Mouse (Mus musculus): ENCODE results near the gene Tor1b. TPM values are rescaled to one million over a fixed set of nuclear protein-coding genes. Genes with fewer than 3 reads are reported as not detected.

Tor1b gene
- total and polyA plus RNA-seq, 3 experiments = 33.0 to 55.6 (median 36.9) TPM

GRCm38 (mm10) chr2:30981790-30982513 is 29.2 kb downstream of the Tor1b start, which contains the start of the genes BC005624 and Usp20:
BC005624 (minus strand) TSS chr2:30982201.
Usp20 (plus strand) TSS chr2:30982279.
- H3K27ac ChIP-seq (ENCODE audit: control insufficient read depth, low read depth, low read length) = no peak within 1 kb of the TSS
- H3K4me1 ChIP-seq (ENCODE audit: control insufficient read depth in 1 of 2, insufficient read depth in 2 of 2, low read length in 2 of 2) = peaks cover 5 to 23% of the 10 kb centered on the region in 2 experiments
- peaks cover 0 to 17% of the 10 kb centered on the region in 2 experiments; a peak in 2 of 4 replicates for H3K36me3 ChIP-seq (ENCODE audit: control insufficient read depth in 1 of 2, insufficient read depth in 2 of 2, low read length in 2 of 2)
- TF ChIP-seq ELF1 (IDR thresholded peaks at IDR 0.05; ENCODE audit: low read depth, low read length) (peak; percentile 97), TBP (IDR thresholded peaks at IDR 0.05; ENCODE audit: low read depth, low read length) (peak; percentile 6; the same call in 1 of the 2 replicates), RCOR1 (IDR thresholded peaks at IDR 0.05; ENCODE audit: low read depth, low read length) (no peak), ZKSCAN1 (IDR thresholded peaks at IDR 0.05; ENCODE audit: low read depth, low read length) (no peak), CHD2 (IDR thresholded peaks at IDR 0.05; ENCODE audit: low read length) (no peak), KAT2A (conservative IDR thresholded peaks at IDR 0.05; ENCODE audit: low read depth, low read length) (no peak; the same call in 1 of the 2 replicates), UBTF (IDR thresholded peaks at IDR 0.05; ENCODE audit: borderline replicate concordance, insufficient read depth, low read depth, low read length) (no peak), MEF2A (IDR thresholded peaks at IDR 0.05; ENCODE audit: extremely low read depth, insufficient replicate concordance, low read depth, low read length, poor library complexity, severe bottlenecking) (no peak), MAFK (IDR thresholded peaks at IDR 0.05; ENCODE audit: borderline replicate concordance, low read depth, low read length) (no peak), E2F4 (IDR thresholded peaks at IDR 0.05; ENCODE audit: borderline replicate concordance, low read depth, low read length) (no peak), GABPA (IDR thresholded peaks at IDR 0.05; ENCODE audit: low read depth, low read length) (no peak; the same call in 1 of the 2 replicates), CHD1 (IDR thresholded peaks at IDR 0.05; ENCODE audit: low read depth, low read length) (no peak), NRF1 (IDR thresholded peaks at IDR 0.05; ENCODE audit: insufficient read depth, low read depth, low read length, poor library complexity, severe bottlenecking) (peak; percentile 33; the same call in 1 of the 2 replicates), ZMIZ1 (IDR thresholded peaks at IDR 0.05; ENCODE audit: low read depth, low read length) (peak; percentile 55; the same call in 1 of the 2 replicates), MAZ (IDR thresholded peaks at IDR 0.05; ENCODE audit: low read depth, low read length) (peak; percentile 67; the same call in 1 of the 2 replicates), BHLHE40 (IDR thresholded peaks at IDR 0.05; ENCODE audit: borderline replicate concordance, low read depth, low read length) (no peak), MYC (IDR thresholded peaks at IDR 0.05; ENCODE audit: low read depth, low read length) (peak; percentile 72; the same call in 1 of the 2 replicates), USF2 (IDR thresholded peaks at IDR 0.05; ENCODE audit: borderline replicate concordance in 1 of 2, insufficient read depth in 1 of 2, low read depth in 1 of 2, low read length in 2 of 2) (no peak), JUND (IDR thresholded peaks at IDR 0.05; ENCODE audit: low read depth, low read length) (no peak), CTCF (IDR thresholded peaks at IDR 0.05 in 2 of 3, conservative IDR thresholded peaks at IDR 0.05 in 1 of 3; ENCODE audit: control insufficient read depth in 1 of 3, insufficient read depth in 1 of 3, low read depth in 2 of 3, low read length in 3 of 3, poor library complexity in 1 of 3, severe bottlenecking in 1 of 3) (no peak), POLR2AphosphoS5 (IDR thresholded peaks at IDR 0.05; ENCODE audit: borderline replicate concordance, low read depth, low read length) (no peak), SIN3A (IDR thresholded peaks at IDR 0.05; ENCODE audit: low read length) (peak; percentile 100), MXI1 (IDR thresholded peaks at IDR 0.05; ENCODE audit: low read depth, low read length) (peak; percentile 95), MAX (IDR thresholded peaks at IDR 0.05; ENCODE audit: low read length) (peak; percentile 72; the same call in 1 of the 2 replicates), RAD21 (IDR thresholded peaks at IDR 0.05; ENCODE audit: low read depth, low read length) (no peak), POLR2AphosphoS2 (IDR thresholded peaks at IDR 0.05; ENCODE audit: low read length) (no peak), POLR2A (IDR thresholded peaks at IDR 0.05; ENCODE audit: control insufficient read depth in 1 of 2, insufficient read depth in 1 of 2, low read depth in 1 of 2, low read length in 2 of 2, poor library complexity in 1 of 2) (peak; percentile 54 to 63; a peak in 2 of 4 replicates), EP300 (IDR thresholded peaks at IDR 0.05; ENCODE audit: low read depth in 1 of 2, low read length in 2 of 2) (no peak), TAL1 (IDR thresholded peaks at IDR 0.05; ENCODE audit: low read length) (no peak), ETS1 (IDR thresholded peaks at IDR 0.05; ENCODE audit: low read depth, low read length) (0 out of 2 replicates have a peak, but pooled peaks have one; percentile 5), MYB (IDR thresholded peaks at IDR 0.05; ENCODE audit: low read depth, low read length) (no peak), ZNF384 (IDR thresholded peaks at IDR 0.05; ENCODE audit: low read depth, low read length) (no peak), SMC3 (IDR thresholded peaks at IDR 0.05; ENCODE audit: low read depth, low read length) (no peak), USF1 (IDR thresholded peaks at IDR 0.05; ENCODE audit: low read depth, low read length) (peak; percentile 47; the same call in 1 of the 2 replicates), TCF12 (IDR thresholded peaks at IDR 0.05; ENCODE audit: low read depth, low read length) (0 out of 2 replicates have a peak, but pooled peaks have one; percentile 11)

More at GRCm38 (mm10) chr2:30981790-30982513, 29.2 kb downstream of the Tor1b start, which contains the start of the genes BC005624 and Usp20:
- H3K9ac ChIP-seq (ENCODE audit: control insufficient read depth, low read depth, low read length, poor library complexity, severe bottlenecking) = peak within 1 kb of the TSS; percentile 70
- peaks cover 8% of the 10 kb centered on the region for H3K79me2 ChIP-seq (ENCODE audit: control insufficient read depth, insufficient read depth, low read length, poor library complexity)
- H3K9me3 ChIP-seq (replicated peaks; ENCODE audit: insufficient read depth, low read length) = no peaks in the 10 kb centered on the region
- peak within 1 kb of the TSS; percentile 76 to 84 for H3K4me3 ChIP-seq (ENCODE audit: control insufficient read depth in 1 of 2, insufficient read depth in 1 of 2, low read depth in 2 of 2, low read length in 2 of 2)
- no peaks in the 10 kb centered on the region for H3K27me3 ChIP-seq (ENCODE audit: control insufficient read depth in 1 of 2, insufficient read depth in 2 of 2, low read length in 2 of 2)
- peak; percentile 99 for DNase-seq (ENCODE audit: low read depth, low spot score)
